9 mouse cellular contexts compared by ENCODE assay signal in genomic region chr17:24551050-24551444, GRCm38 (mm10). TPM values are rescaled to one million over a fixed set of nuclear protein-coding genes. Genes with fewer than 3 reads are reported as not detected.
A peak's percentile ranks its signal among the peaks of the same experiment; 100 is the strongest.
DNase-seq lines count a peak whose midpoint lies in the region; ATAC-seq and TF ChIP-seq lines count a peak whose summit lies in the region.
"Had no signal": no experiment of that assay in that cellular context is flagged by ENCODE, and none has a peak within 500 bp of the region (broad histone marks: within the 10 kb centered on the region; RNA-seq: fewer than 3 reads in every experiment).

No protein-coding gene starts in this region.

- H3K36me3 ChIP-seq in heart, embryonic 13.5 days: no peaks in the 10 kb centered on the region
- H3K36me3 ChIP-seq in MEL (ENCODE audit: control insufficient read depth in 1 of 2, insufficient read depth in 2 of 2, low read length in 2 of 2): peaks cover 0 to 8% of the 10 kb centered on the region in 2 experiments; a peak in 1 of 4 replicates

- no peak for TF ChIP-seq EP300 in MEL (IDR thresholded peaks at IDR 0.05; ENCODE audit: low read depth in 1 of 2, low read length in 2 of 2)

- no peak for ATAC-seq in heart, embryonic 13.5 days (ENCODE audit: extremely low read depth, insufficient number of reproducible peaks, low FRiP score, low TSS enrichment)
- ATAC-seq in CD4-positive, CD25-positive, alpha-beta regulatory T cell, adult 4 months: no peak

- no peak for TF ChIP-seq RAD21 in MEL (IDR thresholded peaks at IDR 0.05; ENCODE audit: low read depth, low read length)

- H3K27ac ChIP-seq in heart, embryonic 13.5 days (replicated peaks): peak overlapping the region; percentile 97
- no peak overlapping the region for H3K27ac ChIP-seq in MEL (ENCODE audit: control insufficient read depth, low read depth, low read length)

- H3K9me3 ChIP-seq in heart, embryonic 13.5 days: no peaks in the 10 kb centered on the region
- no peaks in the 10 kb centered on the region for H3K9me3 ChIP-seq in MEL (replicated peaks; ENCODE audit: insufficient read depth, low read length)

- H3K27me3 ChIP-seq in heart, embryonic 13.5 days (replicated peaks): no peaks in the 10 kb centered on the region
- no peaks in the 10 kb centered on the region for H3K27me3 ChIP-seq in MEL (ENCODE audit: control insufficient read depth in 1 of 2, insufficient read depth in 2 of 2, low read length in 2 of 2)
- H3K27me3 ChIP-seq: Patski had no signal

- WGBS in heart, embryonic 13.5 days: 60% methylated on average over 3 of the region's 3 CpGs

- peaks cover 7% of the 10 kb centered on the region for H3K79me2 ChIP-seq in MEL (ENCODE audit: control insufficient read depth, insufficient read depth, low read length, poor library complexity)

- no peak for TF ChIP-seq POLR2A in MEL (IDR thresholded peaks at IDR 0.05; ENCODE audit: control insufficient read depth in 1 of 2, insufficient read depth in 1 of 2, low read depth in 1 of 2, low read length in 2 of 2, poor library complexity in 1 of 2)

- H3K9ac ChIP-seq in heart, embryonic 13.5 days: peak overlapping the region; percentile 97
- peak overlapping the region; percentile 84 for H3K9ac ChIP-seq in MEL (ENCODE audit: control insufficient read depth, low read depth, low read length, poor library complexity, severe bottlenecking)

- TF ChIP-seq CTCF in MEL (IDR thresholded peaks at IDR 0.05 in 2 of 3, conservative IDR thresholded peaks at IDR 0.05 in 1 of 3; ENCODE audit: control insufficient read depth in 1 of 3, insufficient read depth in 1 of 3, low read depth in 2 of 3, low read length in 3 of 3, poor library complexity in 1 of 3, severe bottlenecking in 1 of 3): no peak

- peaks cover 30% of the 10 kb centered on the region for H3K4me1 ChIP-seq in heart, embryonic 13.5 days
- H3K4me1 ChIP-seq in MEL (ENCODE audit: control insufficient read depth in 1 of 2, insufficient read depth in 2 of 2, low read length in 2 of 2): peaks cover 2 to 7% of the 10 kb centered on the region in 2 experiments; a peak in 3 of 4 replicates

- H3K4me2 ChIP-seq in heart, embryonic 13.5 days: peak overlapping the region; percentile 94

- DNase-seq in heart, adult 9 months (ENCODE audit: low spot score in 2 of 2): no peak
- DNase-seq in MEL (ENCODE audit: low read depth, low spot score): peak; percentile 14
- peak; percentile 18 for DNase-seq in heart, postnatal 4 days
- peak; percentile 23 for DNase-seq in lung, postnatal 36 days
- no peak for DNase-seq in adrenal gland, postnatal 10 days
- DNase-seq in ovary, postnatal 36 days (ENCODE audit: low spot score): no peak

- peak overlapping the region; percentile 92 for H3K4me3 ChIP-seq in heart, embryonic 13.5 days
- H3K4me3 ChIP-seq in MEL (ENCODE audit: control insufficient read depth in 1 of 2, insufficient read depth in 1 of 2, low read depth in 2 of 2, low read length in 2 of 2): peak overlapping the region; percentile 67 to 83

TF ChIP-seq in MEL, 35 proteins besides CTCF, POLR2A, EP300 and RAD21:
- no peak for TF ChIP-seq POLR2AphosphoS5 (IDR thresholded peaks at IDR 0.05; ENCODE audit: borderline replicate concordance, low read depth, low read length)
- no peak for TF ChIP-seq TAL1 (IDR thresholded peaks at IDR 0.05; ENCODE audit: low read length)
- no peak for TF ChIP-seq UBTF (IDR thresholded peaks at IDR 0.05; ENCODE audit: borderline replicate concordance, insufficient read depth, low read depth, low read length)
- TF ChIP-seq ETS1 (IDR thresholded peaks at IDR 0.05; ENCODE audit: low read depth, low read length): no peak
- no peak for TF ChIP-seq CHD1 (IDR thresholded peaks at IDR 0.05; ENCODE audit: low read depth, low read length)
- TF ChIP-seq USF2 (IDR thresholded peaks at IDR 0.05; ENCODE audit: borderline replicate concordance in 1 of 2, insufficient read depth in 1 of 2, low read depth in 1 of 2, low read length in 2 of 2): no peak
- TF ChIP-seq MAX (IDR thresholded peaks at IDR 0.05; ENCODE audit: low read length): no peak
- no peak for TF ChIP-seq NELFE (IDR thresholded peaks at IDR 0.05; ENCODE audit: low read depth, low read length)
- TF ChIP-seq MAZ (IDR thresholded peaks at IDR 0.05; ENCODE audit: low read depth, low read length): no peak
- TF ChIP-seq MYB (IDR thresholded peaks at IDR 0.05; ENCODE audit: low read depth, low read length): no peak
- TF ChIP-seq MYC (IDR thresholded peaks at IDR 0.05; ENCODE audit: low read depth, low read length): no peak
- no peak for TF ChIP-seq BHLHE40 (IDR thresholded peaks at IDR 0.05; ENCODE audit: borderline replicate concordance, low read depth, low read length)
- no peak for TF ChIP-seq CHD2 (IDR thresholded peaks at IDR 0.05; ENCODE audit: low read length)
- TF ChIP-seq NRF1 (IDR thresholded peaks at IDR 0.05; ENCODE audit: insufficient read depth, low read depth, low read length, poor library complexity, severe bottlenecking): no peak
TF ChIP-seq in MEL: peak in this region for 0.

RNA-seq across cellular contexts. Expression of gene Pkd1, which starts 1.4 kb away (rescaled TPM):
- 10.9 and 14.2 TPM in 2 replicates for polyA plus RNA-seq in heart, embryonic 13.5 days (2015; fragmentation: Nextera tagmentation; extraction: Ambion mirVana)
- total RNA-seq in MEL (2012; rRNA removed): 10.3 and 10.6 TPM in 2 replicates
- 10 to 100 TPM in 1 of 2 experiments, not detected in 1; 10.7 TPM for polyA plus RNA-seq in MEL (2012; ENCODE audit: insufficient read depth in 1 of 2, insufficient read length in 2 of 2, low read depth in 1 of 2, low replicate concordance in 2 of 2, missing spikeins in 1 of 2)
- 10 to 100 TPM; 50.1 to 52.6 TPM for total RNA-seq in heart, postnatal 4 days (2021)
- total RNA-seq in adrenal gland, postnatal 10 days (2021): 10 to 100 TPM; 40.2 to 51.0 TPM
- 10 to 100 TPM; 16.8 to 34.7 TPM for polyA plus RNA-seq in CD4-positive, CD25-positive, alpha-beta regulatory T cell, adult 4 months (2017; shearing (Covaris generic))

RNA-seq across cellular contexts. Expression of gene Rab26, which starts 17.0 kb away (rescaled TPM):
- polyA plus RNA-seq in heart, embryonic 13.5 days (2015; fragmentation: Nextera tagmentation; extraction: Ambion mirVana): 1.0 and 1.4 TPM in 2 replicates
- 0.89 and 1.0 TPM in 2 replicates for total RNA-seq in MEL (2012; rRNA removed)
- 1 to 10 TPM in 1 of 2 experiments, not detected in 1; 1.1 TPM for polyA plus RNA-seq in MEL (2012; ENCODE audit: insufficient read depth in 1 of 2, insufficient read length in 2 of 2, low read depth in 1 of 2, low replicate concordance in 2 of 2, missing spikeins in 1 of 2)
- under 1 TPM; 0.27 to 0.38 TPM for total RNA-seq in heart, postnatal 4 days (2021)
- total RNA-seq in adrenal gland, postnatal 10 days (2021): 1 to 10 TPM; 1.2 to 1.5 TPM
- 1 to 10 TPM; 4.0 to 5.0 TPM for polyA plus RNA-seq in CD4-positive, CD25-positive, alpha-beta regulatory T cell, adult 4 months (2017; shearing (Covaris generic))

RNA-seq across cellular contexts. Expression of gene Traf7, which starts 23.3 kb away (rescaled TPM):
- polyA plus RNA-seq in heart, embryonic 13.5 days (2015; fragmentation: Nextera tagmentation; extraction: Ambion mirVana): 72.5 and 76.1 TPM in 2 replicates
- 118 and 121 TPM in 2 replicates for total RNA-seq in MEL (2012; rRNA removed)
- polyA plus RNA-seq in MEL (2012; ENCODE audit: insufficient read depth in 1 of 2, insufficient read length in 2 of 2, low read depth in 1 of 2, low replicate concordance in 2 of 2, missing spikeins in 1 of 2): 100 to 1,000 TPM in 1 of 2 experiments, not detected in 1; 261 TPM
- total RNA-seq in heart, postnatal 4 days (2021): 100 to 1,000 TPM in 1 of 2 experiments, 10 to 100 TPM in 1; 97.6 to 106 TPM
- 100 to 1,000 TPM in 1 of 2 experiments, 10 to 100 TPM in 1; 83.5 to 104 TPM for total RNA-seq in adrenal gland, postnatal 10 days (2021)
- 10 to 100 TPM; 52.8 to 72.1 TPM for polyA plus RNA-seq in CD4-positive, CD25-positive, alpha-beta regulatory T cell, adult 4 months (2017; shearing (Covaris generic))

Comparison
In these comparisons a context has a peak if more than half of its experiments do, and no peak if none do; other contexts are left out.
1. DNase-seq: peak in MEL (single experiment), heart, postnatal 4 days (single experiment) and lung, postnatal 36 days (single experiment); none in heart, adult 9 months (0 of 2), adrenal gland, postnatal 10 days (single experiment) and ovary, postnatal 36 days (single experiment).